Mouse (Mus musculus) embryonic fibroblast, embryonic 13.5 days (primary cell): ENCODE measurements around the gene Gpr171.

Experiments used
- CTCF ChIP-seq: IDR thresholded peaks from 2 replicates; pipeline ENCODE4 v1.5.1; 2011; ENCODE audit warnings: mild to moderate bottlenecking, control low read depth, low read length, moderate library complexity, borderline replicate concordance; ENCODE audit not compliant: insufficient read depth
- POLR2A ChIP-seq: IDR thresholded peaks from 2 replicates; pipeline ENCODE4 v1.6.1; 2011; ENCODE audit warnings: low read depth, mild to moderate bottlenecking, control low read depth, low read length, moderate library complexity

GRCm38 (mm10) chr3:59078585-59078984 lies 23.0 kb downstream of the Gpr171 start:
- TF ChIP-seq CTCF, result no peak
- no peak for TF ChIP-seq POLR2A
